Mouse (Mus musculus) urinary bladder, adult 18-20 months (tissue): Measurements from ENCODE around the gene Tomt.

ENCODE experiments used
- DNase-seq, 2 experiments: peaks; one replicate each; pipeline ENCODE4 v3.0.0; 2022; ENCODE audit warnings: low spot score in 2 of 2, mixed read lengths in 2 of 2

The Tomt gene

DNA sequence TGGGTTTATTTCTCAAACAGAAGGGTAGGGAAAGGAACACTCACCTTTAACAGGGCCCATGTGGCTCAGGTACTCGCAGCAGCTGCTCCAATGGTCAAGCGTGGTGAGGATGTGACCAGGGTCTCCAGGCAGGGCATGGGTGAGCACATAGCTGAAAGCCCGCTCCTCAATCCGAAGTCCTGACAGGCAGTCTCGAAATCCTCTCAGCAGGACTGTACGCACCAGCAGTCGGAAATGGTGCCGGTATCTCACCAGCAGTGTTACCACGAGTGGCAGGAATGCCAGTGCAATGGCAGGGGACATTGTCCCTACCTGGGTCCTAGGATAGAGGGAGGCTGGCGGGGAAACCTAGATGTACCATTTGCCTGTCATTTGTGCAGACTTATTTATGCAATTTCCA is 4.2 kb downstream of the Tomt start:
- no peak for DNase-seq

DNA sequence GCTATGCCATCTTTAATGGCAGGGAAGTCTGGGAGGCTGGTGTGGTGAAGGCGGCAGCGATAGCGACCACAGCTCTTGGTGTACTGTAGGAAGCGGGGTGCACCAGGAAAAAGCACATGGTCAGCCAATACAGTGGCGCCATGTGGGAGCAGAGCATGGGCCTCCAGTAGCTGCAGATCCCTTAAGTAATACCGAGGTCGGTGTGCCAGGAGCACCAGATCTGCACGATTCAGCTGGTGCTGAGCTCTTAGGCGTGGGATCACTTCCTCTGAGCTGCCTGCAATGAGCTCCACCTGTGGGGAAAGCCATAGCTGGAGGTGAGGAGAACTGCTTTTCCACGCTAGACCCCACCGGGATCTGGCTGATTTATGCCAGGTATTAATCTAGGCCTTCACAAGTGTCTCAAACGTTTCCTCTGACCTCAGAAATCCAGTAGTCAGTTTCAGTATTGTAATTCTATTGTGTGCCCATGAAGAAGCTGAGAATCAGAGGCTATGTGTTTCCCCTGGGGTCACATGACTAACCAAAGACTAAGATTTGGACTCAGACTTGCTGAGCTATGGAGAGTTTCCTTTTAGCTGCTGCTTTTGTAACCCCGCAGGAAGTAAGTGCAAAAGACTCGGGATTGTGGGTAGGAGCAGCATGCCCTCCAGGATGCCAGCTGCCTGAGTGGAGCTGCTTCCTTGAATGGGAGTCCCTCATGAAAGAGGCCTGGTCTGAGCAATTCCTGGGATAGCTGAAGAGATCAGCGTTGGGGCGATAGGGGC is 5.6 kb downstream of the Tomt start:
- no peak for DNase-seq

DNA sequence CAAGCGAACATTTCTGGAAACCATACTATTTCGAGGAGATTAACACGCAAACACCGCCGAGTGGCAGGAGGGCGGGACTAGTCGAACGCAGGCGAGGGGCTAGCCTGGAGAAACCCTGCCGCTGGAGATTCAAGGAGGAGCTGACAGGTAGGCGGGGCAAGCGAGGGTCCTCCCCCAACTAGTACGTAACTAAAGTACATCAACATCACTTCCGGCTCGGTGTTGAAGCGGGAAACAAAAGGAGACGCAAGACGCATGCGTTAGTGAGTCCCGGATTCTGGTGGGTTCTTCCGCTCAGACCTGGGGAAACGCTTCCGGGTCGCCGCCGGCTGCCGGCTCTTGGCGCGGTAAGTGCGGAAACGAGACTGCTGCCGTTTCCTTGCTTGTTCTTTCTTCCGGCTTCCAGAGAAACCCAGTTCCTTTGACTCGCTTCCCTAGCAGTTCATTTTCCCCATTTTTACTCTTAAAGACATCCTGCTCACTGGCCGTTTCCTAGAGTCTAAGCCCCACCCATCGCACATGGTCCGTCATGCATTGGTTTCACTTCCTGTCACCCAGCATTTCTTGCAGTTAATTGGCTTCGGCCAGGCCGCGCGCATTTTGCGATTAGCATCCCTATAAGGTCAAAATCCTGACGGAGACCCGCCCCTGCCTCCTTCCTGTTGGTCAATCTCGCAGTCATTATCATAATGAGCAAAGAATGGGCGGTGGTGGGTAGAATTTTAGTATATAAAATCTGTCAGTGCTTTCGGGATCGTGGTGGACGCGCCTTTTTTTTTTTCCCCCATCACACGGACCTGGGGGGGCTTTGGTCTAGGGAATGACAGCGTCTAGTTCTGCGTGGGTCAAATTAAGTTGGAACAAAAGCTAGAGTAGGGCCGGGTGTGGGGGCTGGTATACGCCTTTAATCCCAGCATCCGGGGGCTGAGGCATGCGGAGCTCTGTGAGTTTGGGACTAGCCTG is 9.8 kb downstream of the Tomt start:
- DNase-seq: peak; percentile 85 to 95

DNA sequence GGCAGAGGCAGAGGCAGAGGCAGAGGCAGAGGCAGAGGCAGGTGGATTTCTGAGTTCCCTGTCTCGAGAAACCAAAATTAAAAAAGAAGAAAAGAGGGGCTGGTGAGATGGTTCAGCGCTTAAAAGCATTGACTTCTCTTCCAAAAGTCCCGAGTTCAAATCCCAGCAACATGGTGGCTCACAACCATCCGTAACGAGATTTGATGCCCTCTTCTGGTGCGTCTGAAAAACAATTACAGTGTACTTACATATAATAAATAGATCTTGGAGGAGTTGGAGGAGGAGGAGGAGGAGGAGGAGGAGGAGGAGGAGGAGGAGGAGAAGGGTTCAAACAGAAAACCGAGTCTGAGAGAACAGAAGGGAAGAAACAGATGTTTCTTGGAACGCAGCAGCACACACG is 10.5 kb downstream of the Tomt start:
- DNase-seq: no peak

DNA sequence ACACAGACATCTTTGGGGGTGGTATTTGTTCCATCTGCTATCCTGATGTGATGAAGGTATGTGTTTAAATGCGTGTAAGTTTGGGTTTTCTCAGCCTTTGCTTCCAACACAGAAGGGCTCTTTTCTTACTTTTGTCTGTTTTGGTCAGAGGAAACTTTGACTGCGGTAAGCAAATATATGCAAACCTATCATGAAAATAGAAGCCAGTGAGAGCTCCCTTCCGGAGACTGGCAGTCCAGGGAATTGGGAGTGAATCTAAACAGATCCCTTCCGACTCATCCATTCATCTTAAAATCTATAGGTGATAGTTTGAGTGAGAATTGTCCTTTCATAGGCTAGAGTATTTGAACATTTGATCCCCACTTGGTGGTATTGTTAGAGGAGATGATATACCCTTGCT is 17.7 kb downstream of the Tomt start:
- no peak for DNase-seq

DNA sequence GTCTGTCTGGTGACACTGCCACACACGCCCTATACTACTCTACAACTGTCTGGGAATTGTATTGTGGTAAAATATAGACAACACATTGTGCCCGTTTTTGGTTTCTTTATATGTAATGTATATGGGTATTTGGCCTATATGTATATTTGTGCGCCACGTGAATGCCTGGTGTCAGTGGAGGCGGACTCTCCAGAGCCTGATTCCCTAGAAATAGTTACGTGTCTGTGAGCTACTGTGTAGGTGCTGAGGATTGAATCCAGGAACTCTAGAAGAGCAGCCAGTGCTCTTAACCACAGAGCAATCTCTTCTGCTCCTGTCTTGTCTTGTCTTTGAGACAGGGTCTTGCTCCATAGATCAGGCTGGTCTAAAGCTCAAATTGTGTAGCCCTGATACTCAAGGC is 19.9 kb downstream of the Tomt start:
- no peak for DNase-seq

DNA sequence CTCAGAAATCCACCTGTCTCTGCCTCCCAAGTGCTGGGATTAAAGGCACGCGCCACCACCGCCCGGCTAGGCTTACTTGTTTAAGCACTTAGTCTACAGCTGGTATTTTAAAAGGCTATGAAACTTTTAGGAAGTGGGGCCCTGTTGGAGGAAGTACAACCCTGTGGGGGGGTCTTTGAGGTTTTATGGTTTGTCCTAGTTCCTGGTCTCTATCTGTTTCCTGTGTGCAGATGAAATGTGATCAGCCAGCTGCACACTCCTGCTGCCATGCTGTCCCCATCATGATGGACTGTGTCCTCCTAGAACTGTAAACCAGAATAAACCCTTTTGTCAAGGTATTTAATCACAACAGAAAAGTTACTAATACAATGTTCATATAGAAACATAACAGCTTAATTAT is 22.0 kb downstream of the Tomt start:
- DNase-seq: no peak

DNA sequence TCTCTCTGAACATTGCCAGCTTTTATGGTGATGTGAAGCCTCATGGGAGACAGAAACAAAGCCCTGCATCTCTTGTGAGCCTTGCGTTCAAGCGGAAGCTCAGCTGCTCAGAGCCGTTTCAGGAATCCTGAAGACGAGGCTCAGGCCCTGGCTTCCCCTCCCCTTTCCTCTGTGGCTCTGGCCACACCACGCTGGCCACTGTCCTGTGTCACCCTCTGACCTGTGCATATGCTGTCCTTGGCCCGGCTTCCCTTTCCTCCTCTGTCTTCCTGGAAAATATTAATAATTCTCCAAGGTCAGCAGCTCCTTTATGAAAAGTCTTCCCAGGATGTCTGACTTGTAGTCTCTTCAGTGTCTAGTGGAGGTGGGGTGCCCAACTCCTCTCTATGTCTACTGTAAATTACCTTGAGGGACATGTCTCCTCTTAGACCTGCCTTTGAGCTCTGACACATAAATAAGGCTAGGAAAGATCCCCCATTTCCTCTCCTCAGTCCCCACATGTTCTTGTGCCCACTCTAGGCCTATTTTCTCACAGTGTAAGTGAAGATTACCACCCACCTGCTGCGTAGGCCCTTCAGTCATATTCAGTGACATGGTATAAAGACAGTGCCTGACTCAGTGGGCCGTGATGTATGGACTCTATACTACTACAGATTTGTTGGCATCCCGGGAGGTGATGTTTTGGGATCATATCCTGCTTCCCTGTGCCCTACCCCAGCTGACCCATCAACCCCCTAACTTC is 23.6 kb downstream of the Tomt start:
- DNase-seq: no peak

DNA sequence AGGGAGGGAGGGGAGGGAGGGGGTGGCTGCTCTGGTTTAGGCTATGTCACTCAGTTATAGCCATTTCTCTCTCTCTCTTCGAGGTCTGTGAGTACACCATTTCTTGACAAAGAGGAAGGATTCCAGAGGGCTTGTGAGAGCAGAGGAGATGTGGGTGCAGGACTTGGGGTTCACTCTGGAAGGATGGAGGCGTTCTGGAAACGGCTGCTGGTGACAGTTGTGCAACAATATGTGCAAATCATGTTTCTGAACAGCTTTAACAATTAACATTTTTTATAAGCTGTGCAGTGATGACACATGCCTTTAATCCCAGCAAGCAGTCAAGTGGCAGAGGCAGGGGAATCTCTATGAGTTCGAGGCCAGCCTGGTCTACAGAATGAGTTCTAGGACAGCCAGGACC is 25.3 kb downstream of the Tomt start:
- no peak for DNase-seq

DNA sequence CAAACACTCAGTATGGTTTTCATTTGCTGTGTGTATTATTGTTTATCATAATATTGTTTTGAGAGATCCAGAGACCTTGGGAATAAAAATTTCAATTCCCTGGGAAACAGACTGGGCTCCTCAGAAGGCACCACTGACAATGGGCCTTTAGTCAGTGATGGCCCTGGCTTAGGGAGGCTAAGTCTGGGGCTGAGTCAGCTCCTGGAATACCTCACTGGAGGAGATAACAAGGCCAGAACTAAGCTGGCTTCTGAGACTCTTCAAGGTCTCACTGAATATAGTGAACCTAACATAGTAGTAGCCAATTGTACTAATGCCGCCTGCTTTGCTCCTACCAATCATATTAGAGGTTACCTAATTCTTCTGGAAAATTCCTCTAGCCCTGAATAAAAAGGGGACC is 30.2 kb downstream of the Tomt start:
- no peak for DNase-seq

DNA sequence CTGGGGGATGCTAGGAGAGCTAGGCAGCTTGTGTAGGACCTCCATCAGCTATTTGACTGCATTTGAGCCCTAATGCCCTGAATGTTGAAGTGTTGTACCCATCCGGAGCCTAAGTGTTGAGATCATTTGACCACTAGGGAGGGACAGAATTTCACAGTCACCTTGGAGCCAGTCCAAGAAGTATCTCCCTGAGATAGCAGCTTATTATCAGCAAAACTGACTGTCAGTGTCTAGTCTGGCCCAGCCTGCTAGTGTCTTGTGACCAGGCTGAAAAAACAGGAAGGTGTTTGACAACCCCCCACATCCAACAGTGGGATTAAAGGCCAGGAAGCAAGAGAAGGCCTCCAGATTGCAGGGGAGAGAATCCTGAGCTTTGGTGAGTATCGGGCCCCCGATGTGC is 34.9 kb downstream of the Tomt start:
- DNase-seq: no peak

DNA sequence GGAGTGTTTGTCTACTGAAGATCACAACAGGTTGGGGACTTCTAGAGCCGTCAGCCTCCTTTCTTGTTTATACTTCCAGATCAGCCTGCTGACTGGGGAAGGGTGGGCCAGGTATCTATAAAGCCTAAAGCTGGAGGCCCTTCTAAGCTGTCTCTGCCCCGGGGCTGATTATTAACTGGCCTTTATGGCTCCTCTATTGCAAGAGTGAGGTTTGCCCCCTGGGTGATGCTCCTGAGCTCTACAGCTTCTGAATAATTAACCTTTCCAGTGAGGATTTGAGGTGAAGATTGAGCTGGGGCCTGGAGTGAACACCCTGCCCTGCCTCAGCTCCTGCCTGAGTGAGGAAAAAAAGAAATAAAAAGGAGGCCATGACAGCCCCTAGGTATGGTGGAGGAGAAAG is 35.5 kb downstream of the Tomt start, which contains the start of gene Folr1:
TSS of gene Folr1 (minus strand) at position 160 of the 400 bp plus-strand sequence.
- no peak for DNase-seq

DNA sequence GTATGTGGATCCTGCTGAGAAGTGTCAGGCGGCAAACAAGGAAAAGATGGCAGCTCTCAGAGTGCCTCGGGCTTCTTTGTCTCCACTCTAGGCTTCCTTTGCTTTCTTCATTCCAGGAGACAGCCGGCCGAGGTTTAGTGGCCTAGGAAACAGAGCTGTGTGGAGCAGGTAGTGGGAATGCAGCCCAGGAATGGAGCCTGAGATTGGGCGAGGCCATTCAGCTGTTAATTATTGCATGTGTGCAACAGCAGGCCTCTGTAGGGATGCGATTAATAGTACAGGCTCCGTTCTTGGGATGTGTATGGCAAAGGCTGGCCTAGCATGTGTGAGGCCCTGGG is 37.0 kb downstream of the Tomt start:
- DNase-seq: no peak

DNA sequence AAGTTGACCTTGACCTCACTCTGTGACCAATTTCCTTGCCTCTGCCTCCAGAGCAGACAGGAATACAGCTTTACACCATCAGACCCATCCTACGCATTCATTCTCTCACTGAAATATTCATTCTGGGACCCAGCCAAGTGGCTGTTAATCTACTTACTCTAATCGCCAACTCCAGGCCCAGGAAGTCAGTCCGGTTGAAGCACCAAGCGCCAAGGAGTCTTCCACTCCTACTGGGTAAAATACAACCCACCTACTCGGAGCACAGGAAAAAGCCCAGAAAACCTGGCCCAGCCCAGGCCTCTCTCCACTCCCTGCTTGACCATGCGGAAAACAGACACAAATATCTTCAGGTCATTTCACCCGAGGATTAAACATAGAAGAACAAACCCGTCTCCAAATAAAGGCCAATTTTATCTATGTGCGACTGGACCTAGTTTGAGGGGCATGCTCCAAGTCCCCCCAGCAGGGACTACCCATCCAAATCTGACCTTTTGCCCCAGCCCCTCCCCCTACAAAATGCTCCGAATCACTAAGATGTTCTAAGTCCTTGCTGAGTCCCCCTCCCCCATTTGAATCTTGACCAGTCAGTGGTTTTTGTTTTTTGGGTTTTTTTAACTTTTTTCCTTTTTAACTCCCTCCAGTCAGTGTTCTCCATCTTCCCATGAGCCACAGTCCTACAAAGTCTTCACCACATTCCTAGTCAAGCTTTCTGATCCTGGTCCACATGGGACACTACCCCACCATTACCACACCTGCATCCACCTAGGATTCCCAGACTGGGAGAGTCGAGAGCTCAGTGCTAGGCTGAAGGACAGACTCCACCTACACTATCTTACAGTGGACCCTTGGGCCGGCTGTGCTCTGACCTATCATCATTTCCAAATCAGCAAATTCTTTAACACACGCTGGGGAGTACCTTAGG is 37.7 kb downstream of the Tomt start:
- no peak for DNase-seq

DNA sequence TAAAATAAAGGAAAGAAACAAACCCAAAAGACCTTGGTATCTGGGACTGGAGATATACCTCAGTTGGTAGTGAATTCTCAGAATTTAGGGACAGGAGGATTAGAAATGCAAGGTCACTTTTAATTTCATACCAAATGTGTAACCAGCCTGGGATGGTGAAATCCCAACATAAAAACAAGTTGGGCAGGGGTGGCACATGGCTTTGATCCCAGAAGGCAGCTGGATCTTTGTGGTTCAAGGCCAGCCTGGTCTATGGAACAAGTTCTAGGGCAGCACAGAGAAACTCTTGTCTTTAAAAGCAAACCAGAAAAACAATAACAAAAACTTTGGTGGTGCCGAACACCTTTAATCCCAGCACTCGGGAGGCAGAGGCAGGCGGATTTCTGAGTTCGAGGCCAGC is 38.7 kb downstream of the Tomt start:
- DNase-seq: no peak

DNA sequence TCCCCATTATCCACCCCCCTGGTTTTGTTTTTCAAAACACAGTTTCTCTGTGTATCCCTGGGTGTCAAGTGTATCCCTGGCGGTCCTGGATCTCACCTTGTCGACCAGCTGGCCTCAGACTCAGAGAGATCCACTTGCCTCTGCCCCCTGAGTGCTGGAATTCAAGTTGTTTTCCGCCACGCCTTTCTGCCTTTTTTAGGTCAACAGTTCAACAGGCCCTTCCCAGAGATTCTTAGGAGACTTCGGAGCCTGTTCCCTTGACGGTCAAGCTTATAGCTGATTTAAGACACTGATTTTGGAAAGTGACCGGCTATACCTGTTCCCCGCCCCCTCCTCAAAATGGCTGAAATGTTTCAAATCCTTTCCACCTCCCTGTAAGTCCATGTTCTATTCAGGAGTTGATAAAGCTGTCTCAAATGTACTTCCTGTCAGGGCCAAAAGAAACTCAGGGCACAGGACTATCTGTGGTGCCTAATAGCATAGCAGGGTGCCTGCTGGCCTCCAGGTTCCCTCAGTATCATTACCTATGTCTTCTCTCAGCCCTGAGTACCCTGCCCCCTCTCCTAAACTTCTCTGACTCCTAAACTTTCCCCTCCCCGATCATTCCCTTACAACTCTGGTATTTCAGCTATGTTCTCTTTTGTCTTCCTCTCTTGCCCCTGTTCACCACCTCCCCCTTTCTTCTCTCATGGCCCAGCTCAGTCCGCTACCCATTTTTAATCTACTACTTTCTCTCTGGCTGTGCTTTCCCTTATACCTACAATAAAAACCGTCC is 39.5 kb downstream of the Tomt start:
- no peak for DNase-seq

DNA sequence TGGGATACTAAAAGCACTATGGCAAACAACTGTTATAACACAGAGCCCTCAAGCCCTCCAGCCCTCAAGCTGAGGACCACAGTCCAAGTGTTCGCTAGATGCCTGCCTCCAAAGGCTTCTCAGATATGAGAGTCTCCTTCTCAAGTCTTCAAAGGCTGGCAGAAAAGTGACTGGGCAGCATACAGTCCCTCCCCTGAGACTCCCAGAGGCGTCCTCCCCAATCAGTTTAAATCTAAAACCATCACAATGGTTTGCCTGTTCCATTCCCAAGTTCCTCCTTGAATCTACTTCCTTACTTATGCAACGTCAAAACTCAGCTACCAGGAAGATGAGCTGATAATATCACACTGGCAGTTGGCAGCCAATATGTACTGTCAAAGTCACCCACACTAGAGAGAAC is 42.7 kb downstream of the Tomt start, which contains the start of gene Anapc15:
TSS of gene Anapc15 (plus strand) at position 301 of the 400 bp plus-strand sequence.
- no peak for DNase-seq

DNA sequence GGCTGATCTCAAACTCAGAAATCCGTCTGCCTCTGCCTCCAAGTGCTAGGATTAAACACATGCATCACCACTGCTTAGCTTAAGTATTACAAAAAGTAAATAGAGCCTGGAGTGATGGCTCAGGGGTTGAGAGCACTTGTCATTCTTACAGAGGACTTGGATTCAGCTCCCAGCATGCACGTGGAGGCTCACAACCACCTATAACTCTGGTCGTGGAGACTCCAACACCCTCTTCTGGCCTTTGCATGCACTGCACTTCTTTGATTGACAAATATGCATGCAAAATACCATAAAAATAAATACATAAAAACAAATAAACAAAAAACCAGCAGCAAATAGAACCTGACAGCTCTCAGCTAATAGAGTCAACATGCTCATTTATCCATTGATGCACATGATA is 43.9 kb downstream of the Tomt start:
- no peak for DNase-seq

DNA sequence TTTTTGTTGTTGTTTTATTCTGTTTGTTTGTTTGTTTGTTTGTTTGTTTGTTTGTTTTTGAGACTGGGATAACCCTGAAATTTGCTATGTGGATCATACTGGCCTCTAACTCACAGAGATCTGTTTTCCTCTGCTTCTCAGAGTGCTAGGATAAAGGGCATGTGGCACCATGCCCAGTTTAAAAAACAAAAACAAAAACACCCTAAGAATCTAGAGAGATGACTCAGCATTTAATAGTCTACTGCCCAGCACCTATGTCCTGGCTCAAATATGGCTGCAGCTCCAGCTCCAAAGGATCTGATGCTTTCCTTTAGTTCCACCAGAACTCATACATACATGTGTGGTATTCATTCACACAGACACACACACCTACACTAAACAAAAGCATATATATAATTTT is 45.2 kb downstream of the Tomt start:
- DNase-seq: no peak

DNA sequence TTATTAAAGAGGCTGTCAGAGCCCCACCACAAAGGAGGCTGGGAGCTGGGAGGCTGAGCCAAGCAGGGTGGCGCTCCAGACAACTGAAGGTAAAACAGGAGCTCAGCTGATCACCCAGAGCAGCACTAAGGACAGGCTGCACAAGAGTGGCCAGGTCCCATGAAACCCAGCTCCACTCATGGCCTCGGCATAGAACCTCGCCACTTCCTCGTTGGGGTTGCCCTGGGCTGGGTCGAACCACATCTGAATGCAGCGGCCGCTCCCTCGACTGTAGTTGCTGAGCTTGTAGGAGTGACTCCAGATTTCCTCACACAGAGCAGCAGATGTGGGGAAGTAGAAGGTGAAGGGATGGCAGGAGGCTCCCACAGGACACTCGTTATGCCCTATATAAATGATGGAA is 47.8 kb downstream of the Tomt start:
- no peak for DNase-seq
